Mouse (Mus musculus): ENCODE measurements at regions not wholly inside any gene's neighbourhood (a gene's known extent, or its start where the extent isn't known, plus 50 kb on each side); places are given as distances from the start of the nearest gene placed in this dataset.

- DNase-seq (ENCODE audit: low read depth in 1 of 2, low spot score in 2 of 2) = no peak
These were observed 98.5 kb upstream of the Thbs1 start for GRCm38 (mm10) chr2:118013156-118013555.

- DNase-seq (ENCODE audit: low read depth in 1 of 2, low spot score in 2 of 2) = no peak
These were observed 96.5 kb upstream of the Thbs1 start for GRCm38 (mm10) chr2:118015182-118015581.

- no peak for DNase-seq (ENCODE audit: low read depth in 1 of 2, low spot score in 2 of 2)
These were observed 85.6 kb upstream of the Thbs1 start for GRCm38 (mm10) chr2:118025829-118026735.

GRCm38 (mm10) chr2:118028881-118029280 is 82.8 kb upstream of the Thbs1 start:
- DNase-seq (ENCODE audit: low read depth in 1 of 2, low spot score in 2 of 2) = no peak

GRCm38 (mm10) chr2:118029470-118030108 is 82.1 kb upstream of the Thbs1 start:
- DNase-seq (ENCODE audit: low read depth in 1 of 2, low spot score in 2 of 2) = no peak

GRCm38 (mm10) chr2:118031662-118032061 is 80.0 kb upstream of the Thbs1 start:
- DNase-seq (ENCODE audit: low read depth in 1 of 2, low spot score in 2 of 2) = no peak

GRCm38 (mm10) chr2:118033377-118033776 is 78.3 kb upstream of the Thbs1 start:
- no peak for DNase-seq (ENCODE audit: low read depth in 1 of 2, low spot score in 2 of 2)

GRCm38 (mm10) chr2:118034026-118034425 is 77.7 kb upstream of the Thbs1 start:
- no peak for DNase-seq (ENCODE audit: low read depth in 1 of 2, low spot score in 2 of 2)

GRCm38 (mm10) chr2:118035333-118035732 is 76.3 kb upstream of the Thbs1 start:
- DNase-seq (ENCODE audit: low read depth in 1 of 2, low spot score in 2 of 2) = no peak

- no peak for DNase-seq (ENCODE audit: low read depth in 1 of 2, low spot score in 2 of 2)
These were observed 72.5 kb upstream of the Thbs1 start for GRCm38 (mm10) chr2:118038859-118039818.

GRCm38 (mm10) chr2:118039819-118040206 is 71.9 kb upstream of the Thbs1 start:
- DNase-seq (ENCODE audit: low read depth in 1 of 2, low spot score in 2 of 2) = no peak

- no peak for DNase-seq (ENCODE audit: low read depth in 1 of 2, low spot score in 2 of 2)
These were observed 69.2 kb upstream of the Thbs1 start for GRCm38 (mm10) chr2:118042380-118043055.

GRCm38 (mm10) chr2:118044666-118045065 is 67.0 kb upstream of the Thbs1 start:
- DNase-seq (ENCODE audit: low read depth in 1 of 2, low spot score in 2 of 2) = no peak

GRCm38 (mm10) chr2:118050326-118050725 is 61.4 kb upstream of the Thbs1 start:
- DNase-seq (ENCODE audit: low read depth in 1 of 2, low spot score in 2 of 2) = no peak

- no peak for DNase-seq (ENCODE audit: low read depth in 1 of 2, low spot score in 2 of 2)
These were observed 60.1 kb upstream of the Thbs1 start for GRCm38 (mm10) chr2:118051610-118052009.

GRCm38 (mm10) chr2:118053512-118053911 is 58.2 kb upstream of the Thbs1 start:
- no peak for DNase-seq (ENCODE audit: low read depth in 1 of 2, low spot score in 2 of 2)

- no peak for DNase-seq (ENCODE audit: low read depth in 1 of 2, low spot score in 2 of 2)
These were observed 52.9 kb upstream of the Thbs1 start for GRCm38 (mm10) chr2:118058654-118059395.

- DNase-seq (ENCODE audit: low read depth in 1 of 2, low spot score in 2 of 2) = no peak
These were observed 50.4 kb upstream of the Thbs1 start for GRCm38 (mm10) chr2:118061291-118061690.
